Mouse (Mus musculus): Measurements from ENCODE around the gene Olfr311. TPM values are rescaled to one million over a fixed set of nuclear protein-coding genes. Genes with fewer than 3 reads are reported as not detected.

Gene Olfr311
- total RNA-seq, 1 experiment, result not detected

DNA sequence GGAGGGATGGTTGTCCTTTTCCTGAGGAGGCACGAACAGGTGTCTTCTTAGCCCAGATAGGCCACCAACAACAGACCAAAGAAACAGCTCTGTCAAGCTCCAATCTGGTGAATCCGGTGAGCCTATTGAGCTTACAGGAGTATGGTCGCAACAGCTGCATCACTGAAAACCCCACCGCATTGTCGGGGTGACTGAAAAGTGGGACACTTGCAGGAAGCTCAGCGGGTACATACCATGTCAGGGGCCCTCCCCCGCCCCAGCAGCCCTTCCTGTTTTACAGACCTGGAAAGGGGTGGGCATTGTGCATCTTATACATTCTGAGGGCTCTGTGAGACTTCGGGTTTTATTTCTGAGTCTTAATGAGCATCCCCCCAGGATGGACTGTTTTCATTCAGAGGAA lies 44.7 kb downstream of the Olfr311 start:
- DNase-seq (ENCODE audit: low read depth, low spot score), result no peak
- no peaks in the 10 kb centered on the region for H3K4me1 ChIP-seq (ENCODE audit: control insufficient read depth in 2 of 2, insufficient read depth in 2 of 2, low read length in 2 of 2, poor library complexity in 1 of 2)
- H3K27ac ChIP-seq (ENCODE audit: insufficient read depth, low read depth, low read length, poor library complexity, severe bottlenecking), result no peak overlapping the region
- no peak overlapping the region for H3K9ac ChIP-seq (ENCODE audit: insufficient read depth, low read depth, low read length, poor library complexity, severe bottlenecking)
- H3K4me3 ChIP-seq (ENCODE audit: insufficient read depth in 1 of 2, low read depth in 1 of 2, low read length in 2 of 2, poor library complexity in 1 of 2, severe bottlenecking in 1 of 2), result no peak overlapping the region
- TF ChIP-seq HCFC1 (IDR thresholded peaks at IDR 0.05; ENCODE audit: borderline replicate concordance, insufficient read depth, low read length) (no peak), ZNF384 (IDR thresholded peaks at IDR 0.05; ENCODE audit: low read depth, low read length) (no peak), ZC3H11A (IDR thresholded peaks at IDR 0.05; ENCODE audit: borderline replicate concordance, low read depth, low read length) (no peak), CHD2 (IDR thresholded peaks at IDR 0.05; ENCODE audit: low read depth, low read length) (no peak), MAFK (IDR thresholded peaks at IDR 0.05; ENCODE audit: insufficient read depth, low read depth, low read length) (no peak)
- no peaks in the 10 kb centered on the region for H3K9me3 ChIP-seq (ENCODE audit: control insufficient read depth, insufficient read depth, low read depth, low read length)
- in situ Hi-C loops (cut with MboI; ENCODE audit: low sequenced_read_pairs in 2 of 2, unreplicated experiment in 2 of 2), result no loop called here
- peaks cover 10% of the 10 kb centered on the region; the same call in 1 of the 2 replicates for H3K36me3 ChIP-seq (ENCODE audit: control insufficient read depth, insufficient read depth, low read length, poor library complexity, severe bottlenecking)

GRCm38 (mm10) chr11:58890511-58890910 lies 51.5 kb downstream of the Olfr311 start:
- TF ChIP-seq CHD2 (IDR thresholded peaks at IDR 0.05; ENCODE audit: low read depth, low read length), result no peak
- no peak for TF ChIP-seq ZC3H11A (IDR thresholded peaks at IDR 0.05; ENCODE audit: borderline replicate concordance, low read depth, low read length)
- TF ChIP-seq MAFK (IDR thresholded peaks at IDR 0.05; ENCODE audit: insufficient read depth, low read depth, low read length), result no peak
- TF ChIP-seq HCFC1 (IDR thresholded peaks at IDR 0.05; ENCODE audit: borderline replicate concordance, insufficient read depth, low read length), result no peak
- no peak for TF ChIP-seq ZNF384 (IDR thresholded peaks at IDR 0.05; ENCODE audit: low read depth, low read length)
- no peak for DNase-seq (ENCODE audit: low read depth, low spot score)
- in situ Hi-C loops (cut with MboI; ENCODE audit: low sequenced_read_pairs in 2 of 2, unreplicated experiment in 2 of 2), result no loop called here
- Histone ChIP-seq H3K4me3 (ENCODE audit: insufficient read depth in 1 of 2, low read depth in 1 of 2, low read length in 2 of 2, poor library complexity in 1 of 2, severe bottlenecking in 1 of 2) (no peak overlapping the region), H3K4me1 (ENCODE audit: control insufficient read depth in 2 of 2, insufficient read depth in 2 of 2, low read length in 2 of 2, poor library complexity in 1 of 2) (peaks cover 0 to 2% of the 10 kb centered on the region in 2 experiments; a peak in 1 of 4 replicates), H3K36me3 (ENCODE audit: control insufficient read depth, insufficient read depth, low read length, poor library complexity, severe bottlenecking) (peaks cover 18% of the 10 kb centered on the region), H3K9ac (ENCODE audit: insufficient read depth, low read depth, low read length, poor library complexity, severe bottlenecking) (no peak overlapping the region), H3K9me3 (ENCODE audit: control insufficient read depth, insufficient read depth, low read depth, low read length) (no peaks in the 10 kb centered on the region), H3K27ac (ENCODE audit: insufficient read depth, low read depth, low read length, poor library complexity, severe bottlenecking) (no peak overlapping the region)

Other genes with a start within 250 kb of the Olfr311 start
- not detected in 2 replicates for gene Olfr324, start 244.1 kb upstream of the Olfr311 start, total RNA-seq (2012; rRNA removed)
- not detected in 2 replicates for gene 2210407C18Rik, start 223.2 kb upstream of the Olfr311 start, total RNA-seq (2012; rRNA removed)
- not detected in 2 replicates for gene Olfr323, start 208.8 kb upstream of the Olfr311 start, total RNA-seq (2012; rRNA removed)
- gene Trim58, start 198.8 kb upstream of the Olfr311 start, total RNA-seq (2012; rRNA removed), result not detected in 2 replicates
- not detected in 2 replicates for gene Olfr322, start 180.5 kb upstream of the Olfr311 start, total RNA-seq (2012; rRNA removed)
- gene Olfr320, start 158.2 kb upstream of the Olfr311 start, total RNA-seq (2012; rRNA removed), result not detected in 2 replicates
- gene Olfr319, start 140.1 kb upstream of the Olfr311 start, total RNA-seq (2012; rRNA removed), result not detected in 2 replicates
- not detected in 2 replicates for gene Olfr318, start 115.2 kb upstream of the Olfr311 start, total RNA-seq (2012; rRNA removed)
- not detected in 2 replicates for gene Olfr317, start 100.0 kb upstream of the Olfr311 start, total RNA-seq (2012; rRNA removed)
- not detected in 2 replicates for gene Olfr316, start 86.5 kb upstream of the Olfr311 start, total RNA-seq (2012; rRNA removed)
- gene Olfr315, start 66.1 kb upstream of the Olfr311 start, total RNA-seq (2012; rRNA removed), result not detected in 2 replicates
- gene Olfr314, start 56.3 kb upstream of the Olfr311 start, total RNA-seq (2012; rRNA removed), result not detected in 2 replicates
- gene Fam183b, start 37.3 kb upstream of the Olfr311 start, total RNA-seq (2012; rRNA removed), result 2.3 and 2.7 TPM in 2 replicates
- gene Olfr313, start 24.3 kb upstream of the Olfr311 start, total RNA-seq (2012; rRNA removed), result not detected in 2 replicates
- gene Olfr312, start 10.0 kb upstream of the Olfr311 start, total RNA-seq (2012; rRNA removed), result not detected in 2 replicates
- 3.7 and 4.7 TPM in 2 replicates for gene Gm12258, start 7.9 kb downstream of the Olfr311 start, total RNA-seq (2012; rRNA removed)
- gene 2810021J22Rik, start 28.0 kb downstream of the Olfr311 start, total RNA-seq (2012; rRNA removed), result 5.3 and 5.7 TPM in 2 replicates
- gene Zfp39, start 65.0 kb downstream of the Olfr311 start, total RNA-seq (2012; rRNA removed), result 3.0 and 3.4 TPM in 2 replicates
- gene Btnl10, start 78.7 kb downstream of the Olfr311 start, total RNA-seq (2012; rRNA removed), result not detected in 2 replicates
- gene Rnf187, start 99.7 kb downstream of the Olfr311 start, total RNA-seq (2012; rRNA removed), result 104 and 115 TPM in 2 replicates
- 109 and 141 TPM in 2 replicates for gene Hist3h2ba, start 109.7 kb downstream of the Olfr311 start, total RNA-seq (2012; rRNA removed)
- 161 and 194 TPM in 2 replicates for gene Hist3h2a, start 115.4 kb downstream of the Olfr311 start, total RNA-seq (2012; rRNA removed)
- gene Trim17, start 115.4 kb downstream of the Olfr311 start, total RNA-seq (2012; rRNA removed), result 0.40 and 0.74 TPM in 2 replicates
- gene Trim11, start 138.8 kb downstream of the Olfr311 start, total RNA-seq (2012; rRNA removed), result 29.6 and 47.4 TPM in 2 replicates

Measured in ES-E14 (cell line).